Mouse (Mus musculus): ENCODE results near the gene Csnk2a1.

The Csnk2a1 gene

GRCm38 (mm10) chr2:152326654-152327053, 100.0 kb downstream of the Csnk2a1 start:
- DNase-seq = no peak

- no peak for DNase-seq
Observed at GRCm38 (mm10) chr2:152327980-152328379, 101.3 kb downstream of the Csnk2a1 start.

GRCm38 (mm10) chr2:152330858-152331423, 104.3 kb downstream of the Csnk2a1 start:
- no peak for DNase-seq
